Mouse (Mus musculus): ENCODE measurements around the gene Socs3.

Socs3 gene

DNA sequence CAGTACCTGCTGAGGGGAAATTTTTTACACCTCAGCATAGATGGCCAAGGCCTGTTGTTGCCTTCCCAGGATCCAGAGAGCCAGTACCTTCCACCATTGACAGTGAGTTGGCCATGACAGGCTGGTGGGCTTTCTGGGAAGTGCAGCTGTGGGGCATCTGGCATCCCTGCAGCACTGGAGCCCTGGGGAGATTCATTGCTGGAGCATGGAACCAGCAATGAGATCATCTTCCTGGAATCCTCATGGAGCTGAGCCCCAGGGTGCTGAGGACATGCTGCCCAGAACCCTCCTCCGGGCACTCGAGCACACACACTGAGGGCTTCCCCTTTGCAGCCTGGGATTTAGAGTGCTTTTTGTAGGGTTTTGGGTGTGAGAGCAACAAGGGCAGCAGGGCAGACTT, 25.4 kb upstream of the Socs3 start:
- no peak for DNase-seq (ENCODE audit: low read depth)

DNA sequence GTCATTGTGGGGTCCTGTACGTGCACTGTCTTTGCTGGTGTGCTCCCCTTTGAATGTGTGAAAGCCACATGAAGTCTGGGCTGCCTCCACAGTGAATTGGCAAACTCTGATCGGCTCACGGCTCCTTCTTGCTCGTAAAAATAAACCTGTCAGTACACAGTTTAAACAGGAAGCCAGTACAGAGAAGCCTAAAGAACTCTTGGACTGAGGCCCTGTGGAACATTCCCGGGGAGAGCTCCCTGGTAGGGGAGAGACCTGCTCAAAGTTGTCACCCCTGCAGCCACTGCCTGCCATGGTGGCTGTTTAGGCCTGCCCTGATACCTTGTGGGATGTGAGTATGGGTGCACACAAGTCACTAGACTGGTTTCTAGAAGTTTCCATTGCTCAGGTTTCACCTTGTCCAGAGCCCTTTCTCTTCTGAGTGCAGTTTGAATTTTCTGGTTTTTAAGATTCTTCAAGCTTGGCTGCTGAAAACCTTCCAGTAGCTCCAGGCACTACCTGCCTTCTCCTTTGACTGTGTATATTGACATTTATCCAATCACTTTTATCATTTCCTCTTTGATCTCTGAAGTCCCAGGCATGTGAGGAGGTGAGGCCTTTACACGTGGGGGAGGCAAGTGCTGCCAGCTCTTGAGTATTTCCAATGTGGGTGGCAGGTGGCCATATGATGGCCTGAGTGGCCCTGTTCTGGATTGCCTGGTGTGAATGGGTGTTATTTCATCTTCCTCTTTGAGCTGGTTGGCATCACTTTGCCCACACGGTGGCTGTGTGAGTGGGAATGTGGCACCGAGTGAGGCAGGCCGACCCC, 24.6 kb upstream of the Socs3 start:
- DNase-seq (ENCODE audit: low read depth): no peak

DNA sequence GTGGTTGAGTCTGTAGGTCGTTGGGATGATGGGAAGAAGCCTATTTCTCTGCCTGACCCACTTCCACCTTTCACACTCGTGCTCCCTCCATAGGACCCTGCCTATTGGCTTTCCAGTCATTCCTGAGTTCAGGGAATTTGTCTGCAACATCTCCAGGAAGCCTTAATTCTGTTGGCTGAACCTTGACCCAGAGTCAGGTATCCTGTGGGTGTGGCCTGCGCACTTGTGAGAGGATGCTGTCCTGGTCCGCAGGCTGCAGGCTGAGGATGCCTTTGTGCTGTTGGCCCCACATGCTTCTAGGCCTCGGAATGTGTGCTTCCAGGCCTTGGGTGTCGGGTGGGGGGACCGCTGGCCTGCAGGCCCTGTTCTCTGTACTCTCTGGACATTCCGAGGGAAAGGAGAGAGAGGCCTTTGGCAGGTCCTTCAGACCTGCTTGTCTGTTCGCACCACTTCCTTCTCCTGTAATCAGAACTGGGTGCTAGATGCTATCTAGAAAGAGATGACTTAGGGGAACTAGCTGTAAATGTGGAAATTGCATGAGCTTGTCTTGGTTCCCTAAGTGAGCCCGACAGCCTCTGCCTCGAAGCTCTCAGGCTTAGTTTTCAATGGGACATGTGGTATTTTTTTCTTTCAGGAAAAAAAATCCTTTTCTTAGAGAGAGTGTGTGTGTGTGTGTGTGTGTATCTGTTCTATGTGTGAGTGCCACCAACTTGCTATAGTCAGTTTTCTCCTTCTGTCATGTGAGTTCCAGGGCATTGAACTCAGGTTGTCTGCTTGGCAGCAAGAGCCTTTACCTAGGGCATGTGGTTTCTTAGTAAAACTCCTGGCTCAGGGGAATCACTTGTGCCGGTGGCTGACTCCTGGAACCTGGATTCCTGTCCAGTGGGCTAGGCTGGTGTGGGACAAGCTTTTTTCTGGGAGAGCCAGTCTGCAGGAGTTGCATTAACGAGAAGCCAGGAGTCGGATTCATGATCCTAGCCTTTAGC, 23.6 kb upstream of the Socs3 start:
- DNase-seq (ENCODE audit: low read depth): no peak

DNA sequence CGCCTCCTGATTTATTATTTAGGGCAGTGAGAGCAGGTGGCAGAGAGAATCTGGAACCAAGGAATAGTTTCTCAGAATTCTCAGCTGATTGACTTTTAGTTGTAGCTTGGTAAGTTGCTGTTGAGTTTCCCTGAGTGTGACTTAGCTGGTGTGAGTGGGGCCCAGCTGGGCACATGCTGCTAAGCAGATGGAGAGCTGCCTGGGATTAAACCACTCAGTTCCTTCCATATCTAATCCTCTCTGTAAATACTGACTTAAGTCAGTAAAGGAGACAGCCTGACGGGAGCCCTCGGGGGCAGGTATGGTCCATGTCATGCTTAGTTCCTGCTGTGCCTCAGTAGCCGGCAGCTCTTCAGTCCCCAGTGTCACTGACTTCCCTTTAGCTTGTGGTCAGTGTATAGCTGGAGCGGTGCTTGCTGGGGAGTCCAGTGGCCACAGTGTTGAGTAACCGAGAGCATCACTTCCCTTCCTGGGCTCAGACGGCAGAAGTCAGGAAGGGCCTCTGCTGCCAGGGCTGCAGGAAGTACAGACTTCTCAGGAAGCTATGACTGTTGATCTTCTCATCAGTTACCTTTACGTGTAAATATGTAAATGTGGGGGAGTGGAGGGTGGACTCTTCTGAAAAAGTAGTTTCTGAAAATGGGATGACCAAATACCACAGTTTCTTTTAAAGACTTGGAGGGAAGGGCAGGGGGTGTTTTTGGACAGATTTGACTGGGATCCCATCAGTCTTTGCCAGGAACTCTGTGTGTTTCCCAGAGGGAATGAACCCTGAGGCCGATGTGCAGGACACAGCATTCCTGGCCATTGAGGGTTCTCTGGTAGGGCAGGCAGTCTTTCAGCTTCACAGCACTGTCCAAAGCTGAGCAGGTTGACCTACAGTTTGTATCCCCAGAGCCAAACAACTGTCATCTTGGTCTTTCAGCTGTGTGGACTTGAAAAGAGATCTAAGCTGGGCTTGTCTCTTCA, 21.9 kb upstream of the Socs3 start:
- no peak for DNase-seq (ENCODE audit: low read depth)

DNA sequence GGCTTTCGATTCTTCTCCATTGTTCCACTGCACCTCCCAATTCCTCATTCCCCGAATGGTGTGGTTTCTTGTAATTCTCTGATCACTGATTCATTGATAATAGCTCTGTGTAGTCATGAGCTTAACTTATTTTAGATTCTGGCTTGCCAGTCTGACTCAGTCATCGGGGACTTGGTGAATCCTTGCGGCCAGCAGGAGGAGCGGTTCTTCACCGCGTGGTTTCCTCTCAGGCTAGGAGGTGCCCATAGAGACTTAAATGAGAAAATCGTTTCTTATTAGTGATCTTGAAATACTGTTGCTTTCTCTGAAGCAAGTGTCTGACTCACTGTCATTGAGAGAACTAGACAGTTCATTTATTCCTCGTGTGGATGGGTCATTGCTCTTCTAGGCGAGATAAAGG, 20.1 kb upstream of the Socs3 start:
- DNase-seq (ENCODE audit: low read depth): no peak

DNA sequence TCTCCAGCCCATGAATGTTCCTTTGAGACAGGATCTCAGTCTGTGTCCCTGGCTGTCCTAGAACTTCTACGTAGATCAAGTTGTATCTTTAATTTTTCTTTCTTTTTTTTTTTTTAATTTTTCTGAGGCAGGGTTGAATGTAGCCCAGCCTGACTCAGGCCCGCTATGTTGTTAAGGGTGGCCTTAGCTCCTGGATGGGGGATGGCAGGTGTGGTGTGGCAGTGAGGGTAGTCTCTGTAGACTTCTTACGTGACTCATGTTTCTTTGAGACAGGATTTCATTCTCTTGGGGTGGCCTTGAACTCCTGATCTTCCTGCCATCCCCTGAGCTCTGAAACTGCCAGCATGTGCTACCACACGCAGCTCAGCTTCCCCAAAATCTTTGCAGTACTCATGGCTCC, 19.4 kb upstream of the Socs3 start:
- DNase-seq (ENCODE audit: low read depth): no peak

DNA sequence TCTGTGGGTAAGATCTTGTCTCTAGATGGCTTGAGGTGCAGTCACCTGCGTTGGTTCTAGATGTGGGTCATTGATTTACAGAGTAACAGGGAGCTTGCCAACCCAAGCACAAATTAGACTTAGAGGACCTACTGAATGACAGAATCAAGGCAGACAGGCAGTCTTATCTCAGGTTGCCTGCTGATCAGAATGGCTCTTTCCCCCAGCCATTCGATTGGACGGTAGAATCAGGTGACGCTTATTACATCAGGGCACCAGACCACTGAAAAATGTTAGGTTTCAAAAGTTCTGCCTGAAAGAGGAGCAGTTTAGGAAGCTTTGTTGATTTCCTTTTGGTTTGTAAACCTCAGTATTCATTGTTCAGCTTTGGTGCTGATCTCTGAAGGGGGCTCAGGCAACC, 18.1 kb upstream of the Socs3 start:
- DNase-seq (ENCODE audit: low read depth): peak; percentile 83

DNA sequence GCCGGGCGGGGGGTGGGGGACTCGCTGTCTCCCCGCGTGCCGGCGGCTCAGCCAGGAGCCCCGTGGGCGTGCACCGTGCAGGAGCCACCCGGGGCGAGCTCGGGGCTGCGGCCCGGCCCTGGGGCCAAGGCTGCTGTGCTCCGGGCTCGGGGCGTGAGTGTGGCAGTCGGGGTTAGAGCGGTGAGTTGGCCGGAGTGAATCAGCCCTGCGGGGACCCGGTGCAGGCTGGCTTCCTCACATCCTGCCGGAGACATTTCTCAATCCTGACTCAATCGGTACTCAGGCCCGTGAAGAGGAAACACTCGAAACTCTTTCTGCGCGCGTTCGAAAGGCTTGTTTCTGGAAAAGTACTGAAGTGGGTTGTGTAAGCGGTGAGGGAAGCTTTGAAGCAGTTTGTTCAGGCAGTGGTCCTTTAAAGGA, 17.2 kb upstream of the Socs3 start:
- no peak for DNase-seq (ENCODE audit: low read depth)

DNA sequence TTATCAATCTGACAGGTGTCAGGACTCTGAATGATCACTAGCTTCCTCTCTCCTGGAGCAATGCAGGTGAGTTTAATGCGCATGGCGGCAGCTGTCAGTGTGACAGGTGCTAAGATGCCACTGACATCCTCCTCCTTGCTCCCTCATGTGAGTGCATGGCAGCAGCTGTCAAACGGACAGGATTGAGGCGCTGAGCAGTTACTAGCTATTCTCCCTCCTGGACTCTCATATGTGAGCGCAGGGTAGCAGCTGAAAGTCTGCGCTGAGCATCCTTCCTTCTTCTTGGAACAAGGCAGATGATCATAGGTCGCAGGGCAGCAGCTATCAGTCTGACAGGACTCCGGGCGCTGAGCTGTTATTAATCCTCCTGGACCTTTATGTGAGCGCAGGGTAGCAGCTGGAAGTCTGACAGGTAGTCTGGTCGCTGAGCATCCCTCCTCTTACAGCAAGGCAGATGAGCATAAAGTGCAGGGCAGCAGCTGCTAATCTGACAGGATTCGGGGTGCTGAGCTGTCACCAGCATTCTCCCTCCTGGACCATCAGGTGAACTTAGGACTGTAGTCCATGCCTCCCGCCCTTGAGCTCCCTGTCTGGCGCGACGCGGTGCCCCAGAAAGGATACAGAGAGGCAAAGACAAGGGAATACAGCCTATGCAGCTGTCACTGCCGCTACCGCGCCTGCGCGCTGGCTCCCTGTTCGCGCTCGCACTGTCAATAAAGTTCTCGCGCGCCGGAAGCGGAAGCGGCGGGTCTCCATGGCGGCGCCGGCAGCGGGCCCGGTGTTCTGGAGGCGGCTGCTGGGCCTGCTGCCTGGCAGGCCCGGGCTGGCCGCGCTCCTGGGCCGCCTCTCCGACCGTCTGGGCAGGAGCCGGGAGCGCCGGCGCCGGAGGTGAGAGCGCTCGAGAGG, 16.5 kb upstream of the Socs3 start, which contains the start of gene Pgs1:
Gene Pgs1 (plus strand): TSS at position 167 of the 906 bp plus-strand sequence.
- no peak for DNase-seq (ENCODE audit: low read depth)

DNA sequence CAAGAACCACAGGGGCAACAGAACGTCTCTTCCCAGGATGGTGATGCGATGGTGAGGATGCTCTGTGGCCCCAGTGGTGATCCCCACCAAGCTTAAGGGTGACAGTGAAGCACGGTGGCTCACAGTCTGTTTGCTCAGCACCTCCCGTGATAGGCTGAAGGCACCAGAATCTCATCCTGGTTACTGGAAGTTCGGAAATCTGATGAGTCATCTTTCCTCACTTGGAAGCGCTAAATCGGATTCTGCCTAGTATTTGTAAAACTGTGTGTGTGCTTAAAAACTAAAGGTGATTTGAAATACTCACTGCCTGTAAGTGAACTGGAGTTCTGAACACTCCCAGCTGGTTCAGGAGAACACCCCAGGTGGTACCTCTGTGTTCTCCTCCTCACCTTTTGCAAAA, 13.9 kb upstream of the Socs3 start:
- DNase-seq (ENCODE audit: low read depth): no peak

DNA sequence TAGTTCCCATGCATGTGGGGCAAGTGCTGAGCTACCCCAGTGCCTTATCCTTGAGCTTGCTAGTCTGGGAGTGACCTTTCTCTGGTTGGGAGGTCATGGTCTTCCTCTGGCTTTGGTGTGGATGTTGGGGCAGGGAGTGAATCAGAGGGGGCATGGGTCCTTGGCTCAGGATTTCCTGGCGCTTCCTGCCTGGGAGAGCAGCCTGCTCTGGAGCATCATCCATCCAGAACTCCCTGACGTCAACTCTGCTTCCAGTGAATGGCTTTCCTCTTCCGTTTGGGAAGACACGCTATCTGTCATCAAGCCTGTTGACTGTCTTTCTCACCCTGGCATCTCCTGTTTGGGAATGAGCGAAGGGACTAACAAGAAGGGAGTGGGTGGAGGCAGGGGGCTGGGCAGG, 12.6 kb upstream of the Socs3 start:
- no peak for DNase-seq (ENCODE audit: low read depth)

DNA sequence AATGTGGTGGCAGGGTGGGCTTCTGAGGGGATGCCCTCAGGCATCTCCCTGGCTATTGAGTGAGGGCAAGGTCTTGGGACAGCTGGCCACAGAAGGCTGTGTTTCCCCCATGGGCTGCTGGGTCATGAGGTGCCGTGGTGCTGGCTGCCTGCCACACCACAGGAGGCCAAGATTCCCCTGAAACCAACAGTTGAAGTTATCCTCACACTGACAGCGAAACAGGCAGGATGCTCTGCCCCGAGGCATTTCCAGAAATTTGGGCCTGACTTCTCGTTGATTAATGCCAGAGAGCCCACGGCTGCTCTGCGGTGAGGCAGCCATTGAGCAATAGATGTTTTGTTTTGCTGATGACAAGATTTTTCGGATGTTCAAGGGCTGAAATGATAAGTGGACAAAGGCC, 9.5 kb upstream of the Socs3 start:
- no peak for DNase-seq (ENCODE audit: low read depth)

DNA sequence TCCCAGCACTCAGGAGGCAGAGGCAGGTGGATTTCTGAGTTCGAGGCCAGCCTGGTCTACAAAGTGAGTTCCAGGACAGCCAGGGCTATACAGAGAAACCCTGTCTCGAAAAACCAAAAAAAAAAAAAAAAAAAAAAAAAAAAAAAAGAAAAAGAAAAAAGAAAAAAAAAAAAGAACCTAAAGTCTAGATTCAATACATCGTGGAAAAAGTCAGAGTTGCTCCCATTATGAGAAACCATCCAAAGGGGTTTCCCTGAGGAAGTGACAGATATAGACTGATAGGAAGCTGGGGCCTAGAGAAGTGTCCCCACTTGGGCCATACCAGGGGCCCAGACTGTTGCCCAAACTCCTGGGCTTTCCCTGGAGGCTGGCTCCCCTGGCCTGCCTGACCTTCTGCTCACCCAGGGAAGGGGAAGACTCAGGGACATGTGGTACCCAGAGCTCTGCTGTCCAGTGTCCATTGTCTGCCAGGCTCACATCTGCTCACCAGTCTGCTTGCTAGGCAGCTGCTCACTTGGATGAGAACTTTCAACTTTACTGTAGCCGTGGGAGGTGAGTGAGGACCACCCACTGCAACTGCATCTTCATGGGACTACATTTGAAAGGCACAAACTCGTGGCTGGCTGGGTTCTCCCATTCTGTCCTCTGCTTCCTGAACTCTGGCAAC, 8.0 kb upstream of the Socs3 start:
- DNase-seq (ENCODE audit: low read depth): no peak

DNA sequence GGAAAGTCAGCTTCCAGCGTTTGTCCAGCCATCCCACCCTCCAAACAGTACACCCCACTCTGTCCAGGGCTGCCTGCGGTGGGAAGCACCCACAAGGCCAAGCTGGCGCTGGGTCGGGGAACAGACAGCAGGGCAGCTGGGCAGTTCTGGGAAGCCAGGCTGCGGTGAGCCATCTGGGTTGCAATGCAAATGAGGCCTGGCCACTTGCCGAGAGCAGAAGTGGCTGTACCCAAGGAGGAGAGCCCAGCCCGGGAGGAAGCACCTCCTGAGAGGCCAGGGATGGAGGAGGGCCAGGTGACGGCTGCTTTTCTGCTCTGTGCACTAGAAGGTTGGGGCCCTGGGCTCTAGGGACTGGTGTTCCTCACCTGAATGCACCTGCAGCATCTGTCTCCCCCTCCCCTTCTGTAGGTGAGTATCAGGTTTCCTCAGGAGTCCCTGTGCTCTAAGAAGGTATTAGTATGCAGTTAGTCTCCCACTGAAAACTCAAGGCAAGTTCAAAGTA, 6.3 kb upstream of the Socs3 start:
- no peak for DNase-seq (ENCODE audit: low read depth)

DNA sequence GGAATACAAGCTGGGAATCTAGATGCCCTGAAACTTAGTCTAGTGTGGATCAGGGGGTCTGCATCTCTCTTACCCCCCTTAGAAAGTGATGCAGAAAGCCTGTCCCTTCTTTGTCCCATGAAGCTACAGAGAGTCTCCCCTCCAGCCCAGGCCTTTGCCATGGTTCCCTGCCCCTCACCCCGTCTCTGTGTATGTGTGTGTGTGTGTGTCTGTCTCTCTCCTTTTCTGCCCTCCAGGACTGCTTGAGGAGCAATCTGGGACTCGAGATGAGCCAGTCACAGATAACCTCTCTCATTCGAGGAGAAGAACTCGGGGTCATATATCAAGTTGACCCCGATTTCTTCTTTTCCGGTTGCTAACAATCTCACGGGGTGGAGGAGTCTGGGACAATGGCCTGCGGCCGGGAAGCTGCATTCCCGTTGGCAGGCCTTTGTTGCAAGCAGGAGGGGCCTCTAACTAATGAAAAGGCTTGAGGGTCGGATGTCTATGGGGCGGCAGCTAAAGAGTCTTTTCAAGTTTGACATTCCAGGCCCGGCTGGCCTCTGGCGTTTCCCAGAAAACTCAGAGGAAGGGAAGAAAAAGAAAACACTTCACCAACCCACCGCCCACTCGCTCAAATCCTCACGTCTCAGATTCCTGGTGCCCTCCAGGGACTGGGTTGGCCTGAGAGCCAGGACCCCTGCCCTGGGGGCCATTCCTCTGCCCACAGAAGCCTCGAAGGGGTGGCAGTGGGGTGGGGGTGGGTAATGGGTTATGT, 5.5 kb upstream of the Socs3 start:
- DNase-seq (ENCODE audit: low read depth): no peak

DNA sequence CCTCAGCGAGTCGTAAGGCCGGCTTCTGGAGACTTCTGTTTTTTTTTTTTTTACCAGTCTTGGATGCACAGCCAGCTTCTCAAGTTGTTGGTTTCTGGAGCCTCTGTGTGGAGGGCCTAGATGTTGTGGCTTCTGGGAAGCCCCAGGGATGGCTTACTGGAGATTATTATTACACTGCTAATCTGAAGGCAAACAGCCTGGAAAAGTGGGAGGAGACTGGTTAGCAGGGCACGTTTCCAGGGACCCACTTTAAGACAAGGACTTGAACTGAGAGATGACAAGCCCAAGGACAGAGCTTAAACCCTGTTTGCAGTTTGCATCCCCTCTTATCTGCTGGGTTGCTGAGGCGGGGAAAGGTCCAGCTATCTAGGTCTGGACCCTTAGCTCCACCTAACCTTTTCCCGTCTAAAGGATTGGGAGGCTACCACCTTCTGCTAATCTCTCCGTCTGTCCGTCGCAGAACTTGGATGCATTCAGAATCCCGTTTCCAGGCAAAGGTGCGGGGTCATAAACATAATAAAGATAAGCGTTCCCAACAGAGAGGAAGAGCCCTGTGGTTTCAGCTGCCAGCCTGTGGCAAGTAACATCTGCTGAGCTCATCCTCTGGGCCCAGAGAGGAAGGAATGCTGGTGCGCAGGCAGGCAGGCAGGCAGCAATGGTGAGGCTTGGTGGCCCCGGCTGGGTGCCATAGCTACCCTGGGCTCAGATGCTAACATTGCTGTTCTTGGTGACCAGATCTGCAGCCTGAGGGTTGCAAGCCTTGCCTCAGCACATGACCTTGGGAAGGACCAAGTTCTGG, 4.7 kb upstream of the Socs3 start:
- DNase-seq (ENCODE audit: low read depth): no peak

DNA sequence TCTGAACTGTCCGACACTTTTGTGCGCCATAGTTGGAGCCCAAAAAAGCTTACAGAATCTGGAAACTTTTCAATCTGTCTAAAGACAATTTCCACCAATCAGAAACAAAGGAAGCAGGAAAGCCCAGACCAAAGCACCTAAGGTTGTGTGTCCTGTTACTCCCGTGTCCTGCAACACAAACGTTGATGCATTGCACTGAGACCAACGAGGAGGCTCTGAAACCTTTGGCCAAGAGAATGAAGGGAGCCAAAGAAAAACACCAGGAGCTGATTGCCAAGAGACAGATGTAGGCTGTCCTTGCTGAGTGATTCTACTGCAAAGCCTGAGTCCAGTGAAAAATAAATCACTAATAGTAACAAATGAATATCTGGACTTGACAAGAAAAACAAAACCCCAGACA, 3.7 kb upstream of the Socs3 start:
- DNase-seq (ENCODE audit: low read depth): no peak
